Mouse (Mus musculus) C2C12 (cell line): ENCODE results near the gene Psmd10.

Experiments
- CEBPB ChIP-seq: IDR thresholded peaks from one replicate; pipeline ENCODE4 v1.6.1; 2011; ENCODE audit warnings: low read depth, mild to moderate bottlenecking, control low read depth, moderate library complexity
- CTCF ChIP-seq: IDR thresholded peaks from one replicate; pipeline ENCODE4 v1.5.1; 2011; ENCODE audit not compliant: control insufficient read depth, insufficient read depth, insufficient read length
- MAX ChIP-seq: IDR thresholded peaks from one replicate; pipeline ENCODE4 v1.6.1; 2011; ENCODE audit warnings: mild to moderate bottlenecking, control low read depth
- MYOD1 ChIP-seq: IDR thresholded peaks from one replicate; pipeline ENCODE4 v1.6.1; 2011; ENCODE audit warnings: low read depth; ENCODE audit not compliant: control insufficient read depth, insufficient read length
- MYOG ChIP-seq: IDR thresholded peaks from one replicate; pipeline ENCODE4 v1.6.1; 2011; ENCODE audit not compliant: control insufficient read depth, insufficient read length; ENCODE audit errors: extremely low read depth
- USF1 ChIP-seq: IDR thresholded peaks from one replicate; pipeline ENCODE4 v1.6.1; 2011; ENCODE audit warnings: low read depth, mild to moderate bottlenecking, control low read depth, moderate library complexity

DNA sequence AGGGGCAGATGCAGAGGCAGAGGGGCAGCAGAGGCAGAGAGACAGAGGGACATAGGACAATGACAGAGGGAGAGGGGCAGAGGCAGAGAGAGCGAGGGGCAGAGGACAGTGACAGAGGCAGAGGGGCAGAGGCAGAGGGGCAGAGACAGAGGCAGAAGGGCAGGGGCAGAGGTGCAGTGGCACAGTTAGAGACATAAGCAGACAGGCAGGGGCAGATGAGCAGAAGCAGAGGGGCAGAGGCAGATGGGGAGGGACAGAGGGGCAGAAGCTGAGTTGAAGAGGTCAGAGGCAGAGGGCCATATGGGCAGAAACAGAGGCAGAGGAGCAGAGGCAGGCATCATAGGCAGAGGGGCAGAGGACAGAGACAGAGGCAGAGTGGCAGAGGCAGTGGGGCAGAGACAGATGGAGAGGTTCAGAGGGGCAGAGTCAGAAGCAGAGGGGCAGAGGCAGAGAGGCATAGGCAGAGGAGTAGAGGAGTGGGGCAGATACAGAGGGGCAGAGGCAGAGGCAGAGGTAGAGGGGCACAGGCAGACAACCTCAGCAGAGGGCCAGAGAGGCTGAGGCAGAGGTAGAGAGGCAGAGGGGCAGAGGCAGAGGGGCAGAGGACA, 40.5 kb upstream of the Psmd10 start:
- TF ChIP-seq MAX (no peak), CTCF (no peak), USF1 (no peak), MYOG (no peak), MYOD1 (no peak), CEBPB (no peak)
